Mouse (Mus musculus): Measurements from ENCODE around the gene Rab26.

Rab26 gene

DNA sequence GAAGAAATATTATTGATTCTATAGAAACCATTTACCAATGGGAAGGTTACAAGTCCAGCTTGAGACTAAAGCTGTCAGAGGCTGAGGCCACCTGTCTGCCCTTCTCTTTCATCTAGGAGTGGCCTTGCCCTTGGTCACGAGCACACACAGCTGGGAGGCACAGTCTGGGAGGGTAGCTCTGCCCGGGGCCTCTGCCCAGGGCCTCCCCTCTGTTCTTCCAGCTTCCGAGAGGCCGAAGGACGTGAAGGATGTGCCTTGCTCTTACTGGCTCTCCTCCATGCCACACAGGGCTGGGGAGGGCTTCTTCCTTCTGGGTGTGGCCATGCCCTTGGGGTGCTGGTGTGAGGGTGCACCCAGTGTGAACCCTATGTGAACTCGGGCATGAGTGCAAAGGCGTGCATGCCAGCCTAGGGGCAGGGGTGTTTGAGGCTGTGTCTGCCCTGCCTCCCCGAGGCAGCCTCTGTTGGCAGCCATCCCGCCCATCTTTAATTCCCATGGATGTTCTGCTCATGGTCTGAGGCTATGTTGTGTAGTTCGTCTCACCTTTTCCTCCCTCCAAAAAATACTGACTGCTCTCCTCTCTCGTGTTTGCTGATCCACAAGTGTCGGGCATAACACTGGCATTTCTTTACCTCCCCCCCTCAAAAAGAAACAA is 26.1 kb downstream of the Rab26 start:
- no peak for DNase-seq (ENCODE audit: low read depth)

- DNase-seq (ENCODE audit: low read depth), result no peak
Observed at GRCm38 (mm10) chr17:24507129-24507664, 26.8 kb downstream of the Rab26 start.

DNA sequence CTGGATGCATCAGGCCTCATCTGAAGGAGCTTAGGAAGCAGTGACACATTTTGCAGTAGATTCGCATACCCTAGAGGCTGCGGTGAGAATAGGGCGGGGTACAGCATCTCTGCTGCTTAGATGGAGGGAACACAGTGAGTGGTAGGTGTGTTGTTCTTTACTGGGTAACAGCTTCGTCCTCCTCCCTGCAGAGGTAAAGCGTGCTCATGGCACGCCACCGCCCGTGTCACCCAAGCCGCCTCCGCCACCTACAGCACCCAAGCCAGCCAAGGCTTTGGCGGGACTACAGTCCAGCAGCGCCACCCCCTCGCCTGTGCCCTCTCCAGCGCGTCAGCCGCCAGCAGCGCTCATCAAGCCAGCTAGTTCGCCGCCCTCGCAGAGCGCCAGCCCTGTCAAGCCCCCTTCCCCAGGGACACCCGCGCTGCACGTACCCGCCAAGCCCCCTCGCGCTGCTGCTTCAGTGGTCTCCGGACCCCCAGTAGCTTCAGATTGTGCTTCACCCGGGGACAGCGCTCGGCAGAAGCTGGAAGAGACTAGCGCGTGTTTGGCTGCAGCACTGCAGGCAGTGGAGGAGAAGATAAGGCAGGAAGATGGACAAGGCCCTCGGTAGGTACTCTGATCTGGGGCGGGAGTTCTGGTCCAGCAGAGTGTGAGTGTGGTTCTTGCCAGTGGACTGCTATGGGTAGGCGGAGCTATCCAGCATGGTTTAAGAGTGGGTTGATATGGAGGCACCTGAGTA is 27.5 kb downstream of the Rab26 start:
- DNase-seq (ENCODE audit: low read depth), result no peak

DNA sequence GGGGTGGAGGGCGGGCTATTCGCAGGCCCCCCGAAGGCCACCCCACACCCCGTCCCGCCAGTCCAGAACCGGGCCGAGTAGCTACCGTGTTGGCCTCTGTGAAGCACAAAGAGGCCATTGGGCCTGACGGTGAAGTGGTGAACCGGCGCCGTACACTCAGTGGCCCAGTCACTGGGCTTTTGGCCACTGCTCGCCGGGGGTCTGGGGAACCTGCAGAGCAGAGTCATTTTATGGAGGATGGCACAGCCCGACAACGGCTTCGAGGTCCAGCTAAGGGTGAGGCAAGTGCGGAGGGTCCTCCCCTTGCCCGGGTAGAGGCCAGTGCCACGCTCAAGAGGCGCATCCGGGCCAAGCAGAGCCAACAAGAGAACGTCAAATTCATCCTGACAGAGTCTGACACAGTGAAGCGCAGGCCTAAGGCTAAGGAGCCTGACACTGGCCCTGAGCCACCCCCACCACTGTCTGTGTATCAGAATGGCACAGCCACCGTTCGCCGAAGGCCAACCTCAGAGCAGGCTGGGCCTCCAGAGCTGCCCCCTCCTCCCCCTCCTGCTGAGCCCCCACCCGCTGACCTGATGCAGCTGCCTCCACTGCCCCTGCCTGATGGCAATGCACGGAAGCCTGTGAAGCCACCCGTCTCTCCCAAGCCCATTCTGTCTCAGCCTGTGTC is 28.6 kb downstream of the Rab26 start:
- DNase-seq (ENCODE audit: low read depth), result no peak

DNA sequence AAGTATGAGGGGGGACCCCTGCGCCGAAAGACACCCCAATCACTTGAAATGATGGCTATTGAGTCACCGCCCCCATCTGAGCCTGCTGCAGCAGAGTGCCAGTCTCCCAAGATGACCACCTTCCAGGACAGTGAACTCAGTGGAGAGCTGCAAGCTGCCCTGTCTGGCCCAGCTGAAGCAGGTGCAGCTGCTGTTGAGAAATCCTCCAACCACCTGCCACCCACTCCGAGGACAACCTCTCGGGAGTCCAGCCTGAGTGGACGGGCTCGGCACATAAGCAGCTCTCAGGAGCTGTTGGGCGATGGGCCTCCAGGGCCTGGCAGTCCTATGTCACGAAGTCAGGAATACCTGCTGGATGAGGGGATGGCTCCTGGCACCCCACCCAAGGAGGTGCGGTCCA is 29.9 kb downstream of the Rab26 start:
- DNase-seq (ENCODE audit: low read depth), result no peak

DNA sequence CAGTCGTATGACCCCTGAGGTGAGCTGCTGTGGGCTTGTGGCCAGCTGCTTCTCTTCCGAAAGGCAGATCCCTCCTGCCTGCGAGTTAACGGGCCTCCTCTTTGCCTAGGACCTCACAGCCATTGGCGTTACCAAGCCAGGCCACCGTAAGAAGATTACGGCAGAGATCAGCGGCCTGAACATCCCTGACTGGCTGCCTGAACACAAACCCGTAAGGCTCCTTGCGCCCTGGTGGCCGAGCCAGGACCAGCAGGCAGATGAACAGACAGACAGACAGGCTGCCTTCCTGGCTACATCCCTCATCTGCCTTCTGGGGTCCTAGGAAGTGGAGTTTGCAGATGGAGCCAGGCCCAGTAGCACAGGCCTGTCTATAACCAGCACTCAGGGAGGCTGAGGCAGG is 31.8 kb downstream of the Rab26 start:
- DNase-seq (ENCODE audit: low read depth), result no peak

DNA sequence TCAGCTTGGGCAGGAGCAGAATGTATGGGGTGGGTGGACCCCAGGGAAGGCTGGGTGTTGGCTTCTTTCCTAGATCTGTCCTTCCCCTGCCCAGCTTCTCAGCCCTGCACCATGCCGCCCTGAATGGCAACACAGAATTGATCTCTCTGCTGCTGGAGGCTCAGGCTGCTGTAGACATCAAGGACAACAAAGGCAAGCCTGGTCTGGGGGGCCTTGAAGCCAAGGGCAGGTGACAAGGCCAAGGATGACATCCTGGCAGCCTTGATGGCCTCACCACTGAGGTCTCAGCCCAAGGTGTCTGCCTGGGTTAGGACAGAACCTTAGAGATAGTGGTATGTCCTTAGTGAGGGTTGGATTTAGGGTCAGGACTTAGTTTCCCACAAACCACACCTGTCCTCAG is 38.0 kb downstream of the Rab26 start:
- no peak for DNase-seq (ENCODE audit: low read depth)

- no peak for DNase-seq (ENCODE audit: low read depth)
Observed at GRCm38 (mm10) chr17:24495443-24495842, 38.6 kb downstream of the Rab26 start.

DNA sequence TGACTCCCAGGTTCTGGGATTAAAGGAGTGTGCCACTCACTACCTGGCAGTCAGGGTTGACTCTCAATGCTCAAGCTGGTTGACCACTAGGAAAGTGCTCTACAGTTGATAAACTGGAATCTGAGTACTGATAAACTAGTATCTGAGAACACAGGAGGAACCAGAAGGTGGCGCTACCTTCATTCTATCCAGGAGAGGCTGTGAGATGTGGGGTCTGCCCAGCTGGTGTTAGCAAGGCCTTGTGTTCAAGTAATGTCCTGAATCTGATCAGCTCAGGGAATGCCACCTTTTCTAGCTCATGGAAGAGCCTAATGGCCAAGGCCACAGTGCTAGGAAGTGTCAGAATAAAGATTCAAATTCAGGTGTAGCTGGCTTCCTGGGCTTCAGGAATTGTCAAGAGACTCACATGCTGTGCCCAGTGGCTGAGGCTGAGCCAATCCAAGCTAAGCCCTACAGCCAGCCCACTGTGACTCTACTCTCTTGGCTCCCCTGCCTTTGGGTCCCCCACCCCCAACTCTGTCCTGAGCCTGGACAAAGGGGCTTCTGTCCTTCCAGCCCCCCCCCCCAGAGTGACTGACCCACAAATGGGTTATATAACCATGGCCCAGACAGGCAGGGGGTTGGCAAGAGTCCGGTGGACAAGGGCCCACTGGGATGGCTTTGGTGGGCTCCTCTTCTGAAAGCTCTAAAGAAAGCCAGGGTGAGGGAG is 39.2 kb downstream of the Rab26 start:
- DNase-seq (ENCODE audit: low read depth), result no peak

DNA sequence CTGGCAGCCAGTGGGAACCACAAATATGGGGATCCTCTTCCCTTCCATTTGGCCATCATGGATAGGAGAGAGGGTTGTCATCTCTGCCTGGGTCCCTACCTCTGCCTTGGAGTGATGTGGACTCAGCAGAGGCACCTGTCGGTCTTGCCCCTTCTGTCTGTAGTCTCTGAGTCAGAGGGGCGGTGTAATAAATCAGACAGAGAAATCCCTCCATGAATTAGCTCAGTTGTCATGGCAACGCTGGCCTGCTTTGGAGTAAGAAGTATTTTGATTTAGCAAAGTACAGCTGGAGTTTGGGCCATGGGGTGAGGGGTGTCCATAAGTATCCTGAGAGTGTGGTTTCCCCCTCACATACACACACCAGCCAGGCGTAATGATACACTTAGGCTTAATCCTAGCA is 43.6 kb downstream of the Rab26 start:
- DNase-seq (ENCODE audit: low read depth), result no peak

- no peak for DNase-seq (ENCODE audit: low read depth)
Observed at GRCm38 (mm10) chr17:24489265-24490030, 44.6 kb downstream of the Rab26 start.

GRCm38 (mm10) chr17:24488662-24489264 is 45.2 kb downstream of the Rab26 start:
- no peak for DNase-seq (ENCODE audit: low read depth)

DNA sequence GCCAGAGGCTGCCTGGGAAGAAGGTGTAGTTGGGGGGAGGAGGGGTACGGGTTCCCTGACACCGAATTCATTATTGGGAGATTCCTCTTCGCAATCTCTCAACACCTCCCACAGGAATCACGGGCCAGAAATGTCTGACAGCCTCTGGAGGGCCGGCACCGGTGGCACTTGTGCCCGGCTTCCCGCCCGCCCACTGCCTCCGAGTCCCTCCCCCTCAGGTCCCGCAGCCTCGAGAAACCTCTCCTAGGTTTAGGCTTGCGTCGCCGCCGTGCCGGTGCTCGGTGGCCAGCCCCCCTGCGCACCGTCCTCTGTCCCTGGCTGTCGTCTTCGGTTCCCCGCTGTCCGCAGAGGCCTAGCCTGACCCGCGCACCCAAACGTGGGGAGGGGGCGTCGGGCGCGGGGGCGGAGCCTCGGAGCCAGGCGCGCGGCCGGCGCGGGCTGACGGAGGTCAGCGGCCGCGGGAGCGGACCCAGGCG is 45.8 kb downstream of the Rab26 start, which contains the start of gene Caskin1:
Caskin1 (plus strand) TSS at position 416 of the 476 bp plus-strand sequence.
- no peak for DNase-seq (ENCODE audit: low read depth)

DNA sequence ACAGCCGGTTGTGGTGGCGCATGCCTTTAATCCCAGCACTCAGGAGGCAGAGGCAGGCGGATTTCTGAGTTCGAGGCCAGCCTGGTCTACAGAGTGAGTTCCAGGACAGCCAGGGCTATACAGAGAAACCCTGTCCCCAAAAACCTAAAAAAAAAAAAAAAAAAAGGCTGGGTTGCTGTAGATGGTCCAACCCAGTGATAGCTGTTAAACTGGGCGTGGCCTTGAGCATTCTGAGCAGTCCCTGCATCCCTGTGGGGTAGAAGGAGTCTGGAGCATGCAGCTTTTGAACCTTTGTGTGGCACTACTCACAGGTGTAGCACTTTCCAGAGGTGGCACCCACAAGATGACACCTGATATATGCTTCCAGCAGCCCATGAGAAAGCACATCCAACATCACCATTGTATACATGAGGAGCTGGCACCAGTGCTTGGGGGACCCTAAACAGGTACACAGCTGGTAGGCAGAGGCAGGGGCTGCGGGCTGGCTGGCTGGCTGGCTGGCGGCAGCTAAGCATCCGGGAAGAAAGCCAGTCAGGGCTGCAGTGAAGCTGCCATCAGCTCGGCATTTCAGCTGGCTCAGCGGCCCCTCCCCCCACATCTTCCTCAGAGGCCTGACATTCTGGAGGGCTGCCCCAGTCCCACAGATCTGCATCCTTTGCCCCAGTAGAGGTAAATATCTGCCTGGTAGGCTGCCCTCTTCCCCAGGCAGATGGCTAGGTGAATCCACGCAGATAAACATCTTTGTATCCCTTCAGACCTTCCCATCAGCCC is 48.7 kb downstream of the Rab26 start:
- DNase-seq (ENCODE audit: low read depth), result no peak

DNA sequence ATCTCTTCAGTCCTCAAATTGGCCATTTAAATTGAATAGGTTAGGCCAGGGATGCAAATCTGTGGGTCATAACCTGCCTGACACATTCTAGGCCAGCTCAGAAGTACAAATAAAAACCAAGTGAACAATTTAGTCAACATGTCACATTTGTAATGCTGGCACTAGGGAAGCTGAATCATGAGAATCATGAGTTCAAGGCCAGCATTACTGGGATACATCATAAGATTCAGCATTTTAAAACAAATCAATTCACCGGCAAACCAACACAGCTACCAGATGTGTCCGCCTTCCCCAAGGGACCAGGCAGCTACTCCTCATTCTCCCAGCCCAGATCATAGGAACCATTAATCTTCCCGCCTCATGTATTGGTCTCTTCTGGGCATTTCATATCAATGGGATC is 50.5 kb downstream of the Rab26 start:
- no peak for DNase-seq (ENCODE audit: low read depth)

DNA sequence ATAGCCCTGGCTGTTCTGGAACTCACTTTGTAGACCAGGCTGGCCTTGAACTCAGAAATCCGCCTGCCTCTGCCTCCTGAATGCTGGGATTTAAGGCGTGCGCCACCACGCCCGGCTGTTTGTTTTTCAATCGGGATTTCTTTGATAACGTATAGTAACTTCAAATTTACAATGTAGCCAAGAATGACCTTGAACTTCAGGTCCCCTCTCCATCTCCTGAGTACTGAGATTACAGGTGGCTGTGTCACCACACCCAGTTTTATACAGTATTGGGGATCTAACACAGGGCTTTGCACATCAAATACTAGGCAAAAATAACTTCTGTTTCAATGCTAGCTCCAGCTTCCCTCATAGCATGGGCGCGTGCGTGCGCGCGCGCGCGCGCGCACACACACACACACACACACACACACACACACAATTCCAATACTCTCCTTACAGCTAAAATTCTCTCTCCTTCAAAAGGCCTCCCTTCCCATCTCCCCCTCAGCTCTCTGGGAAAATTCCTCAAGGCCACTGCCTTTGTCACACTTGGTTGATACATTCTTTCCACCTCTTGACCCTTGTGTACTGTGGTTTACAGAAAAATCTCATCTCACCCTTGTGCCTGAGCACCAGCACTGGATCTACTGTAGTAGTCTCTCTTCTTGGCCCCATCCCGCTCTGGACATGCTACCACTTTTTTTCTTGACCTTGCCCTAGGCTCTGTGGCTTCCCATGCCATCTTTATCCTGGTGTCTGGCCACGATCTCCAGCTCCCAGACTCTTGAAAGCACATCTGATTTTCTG is 52.8 kb downstream of the Rab26 start:
- DNase-seq (ENCODE audit: low read depth), result no peak

- no peak for DNase-seq (ENCODE audit: low read depth)
Observed at GRCm38 (mm10) chr17:24480201-24480826, 53.7 kb downstream of the Rab26 start.

DNA sequence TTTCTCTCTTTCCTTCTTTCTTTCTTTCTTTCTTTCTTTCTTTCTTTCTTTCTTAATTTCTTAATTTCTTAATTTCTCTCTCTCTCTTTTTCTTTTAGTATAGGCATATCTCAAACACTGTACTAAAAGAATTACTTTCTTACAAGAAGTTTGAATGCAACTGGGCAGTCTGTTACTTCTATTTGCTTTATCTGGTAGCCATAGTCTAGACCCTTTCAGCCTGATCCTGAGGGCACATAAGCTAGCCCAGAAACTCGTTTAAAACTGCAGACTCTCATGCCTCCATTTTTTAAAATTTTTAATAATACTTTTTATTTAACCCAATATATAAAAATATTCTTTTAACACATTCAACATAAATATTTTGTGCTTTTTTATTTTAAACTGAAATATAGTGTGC is 54.6 kb downstream of the Rab26 start:
- no peak for DNase-seq (ENCODE audit: low read depth)
